Mouse (Mus musculus) cortical plate, adult 2 months (tissue): ENCODE measurements around the gene Igfals.

Experiments used
- CTCF ChIP-seq: fragments of 200-500 bp; IDR thresholded peaks from 2 replicates; pipeline ENCODE4 v1.5.1; 2011; ENCODE audit warnings: mild to moderate bottlenecking, control low read depth, low read length; ENCODE audit not compliant: insufficient read depth; ENCODE audit errors: extremely low read depth
- POLR2A ChIP-seq: fragments of 200-500 bp; IDR thresholded peaks from 2 replicates; pipeline ENCODE4 v1.6.1; 2011; ENCODE audit warnings: mild to moderate bottlenecking, low read length, control low read depth; ENCODE audit not compliant: insufficient read depth; ENCODE audit errors: extremely low read depth

DNA sequence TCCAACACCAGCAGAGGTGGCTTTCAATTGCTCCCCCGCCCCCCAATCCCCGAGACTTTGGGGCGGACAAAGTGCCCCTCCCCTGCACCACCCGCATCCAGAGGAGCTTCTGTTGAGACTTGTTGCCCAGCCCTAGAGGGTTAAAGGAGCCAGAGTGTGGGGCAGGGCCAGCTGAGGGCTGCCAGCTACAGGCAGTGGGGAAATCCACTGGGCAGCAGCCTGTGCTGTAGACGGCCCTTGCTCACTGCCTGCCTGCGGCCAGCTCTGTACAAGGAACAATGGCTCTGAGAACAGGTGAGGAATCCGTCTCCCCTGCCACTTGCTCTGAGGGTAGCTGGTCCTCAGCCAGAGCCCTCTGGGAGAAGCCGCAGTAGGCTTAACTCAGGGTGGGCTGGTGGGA is 12.7 kb downstream of the Igfals start:
- no peak for TF ChIP-seq CTCF
- TF ChIP-seq POLR2A, result no peak
